Mouse (Mus musculus) kidney, postnatal 10 days (tissue): ENCODE results near the gene Cypt14.
"Not testable (repeated sequence)": the region's sequence is repeated elsewhere in the genome, so short reads cannot be mapped to it uniquely, and the experiment has no call there.

ENCODE experiments used
- DNase-seq: peaks from one replicate; pipeline ENCODE4 v3.0.0; 2021; ENCODE audit warnings: mixed read lengths

The Cypt14 gene

GRCm38 (mm10) chrX:39863504-39863903, at the start of gene Cypt14:
Gene Cypt14 (minus strand): TSS chrX:39863604.
- DNase-seq: not testable (repeated sequence)
